ENCODE assay signal across 9 mouse cellular contexts in genomic region chr11:93762832-93763530, GRCm38 (mm10).
DNase-seq lines count a peak whose midpoint lies in the region; ATAC-seq lines count a peak whose summit lies in the region.
"Had no signal": no experiment of that assay in that cellular context is flagged by ENCODE, and none has a peak within 500 bp of the region (broad histone marks: within the 10 kb centered on the region; RNA-seq: fewer than 3 reads in every experiment).

No protein-coding gene starts in this region.

- H3K4me2 ChIP-seq in neural tube, embryonic 12.5 days (replicated peaks), result peak overlapping the region; percentile 43
- H3K4me2 ChIP-seq: lung, embryonic 15.5 days had no signal

- no peak overlapping the region for H3K27ac ChIP-seq in neural tube, embryonic 12.5 days
- H3K27ac ChIP-seq: lung, embryonic 15.5 days had no signal

- no peaks in the 10 kb centered on the region for H3K36me3 ChIP-seq in neural tube, embryonic 12.5 days
- H3K36me3 ChIP-seq: lung, embryonic 15.5 days had no signal

- intact Hi-C loops in gastrocnemius, postnatal 36 days (cut with DNase I), result no loop called here
- intact Hi-C loops in left cerebral cortex, postnatal 14 days (cut with DNase I), result loop anchor here (2.0 to 5.0 kb wide), 2 partner anchors 50 to 94 kb away; no protein-coding TSS in a partner anchor

- H3K27me3 ChIP-seq in neural tube, embryonic 12.5 days (replicated peaks), result no peaks in the 10 kb centered on the region
- H3K27me3 ChIP-seq: lung, embryonic 15.5 days had no signal

- peak; percentile 70; the same call in 1 of the 2 replicates for ATAC-seq in neural tube, embryonic 12.5 days (ENCODE audit: low FRiP score, low read depth)

- no peaks in the 10 kb centered on the region for H3K4me1 ChIP-seq in neural tube, embryonic 12.5 days
- H3K4me1 ChIP-seq: lung, embryonic 15.5 days had no signal

- H3K9ac ChIP-seq in neural tube, embryonic 12.5 days, result no peak overlapping the region
- H3K9ac ChIP-seq: lung, embryonic 15.5 days had no signal

- peak; percentile 9 for DNase-seq in gastrocnemius, postnatal 10 days
- DNase-seq in gastrocnemius, postnatal 36 days, result no peak
- DNase-seq in cerebellum, adult 8-10 months, result peak; percentile 50
- DNase-seq in forelimb bud, embryonic 11.5 days (ENCODE audit: low read depth, low spot score), result peak; percentile 73
- peak; percentile 57 for DNase-seq in kidney, adult 18-20 months
- peak; percentile 73 to 80 for DNase-seq in left cerebral cortex, postnatal 14 days (ENCODE audit: low spot score in 2 of 2)
- DNase-seq in natural killer cell, adult 2 months (ENCODE audit: low spot score in 2 of 2), result no peak

- no peak overlapping the region for H3K4me3 ChIP-seq in neural tube, embryonic 12.5 days
- H3K4me3 ChIP-seq: lung, embryonic 15.5 days had no signal

- no peaks in the 10 kb centered on the region for H3K9me3 ChIP-seq in neural tube, embryonic 12.5 days
- H3K9me3 ChIP-seq: lung, embryonic 15.5 days had no signal

- WGBS in neural tube, embryonic 12.5 days, result 19% methylated on average over 18 of the region's 18 CpGs

Comparison
In these comparisons a context has a peak if more than half of its experiments do, and no peak if none do; other contexts are left out.
1. DNase-seq: peak in gastrocnemius, postnatal 10 days (single experiment), cerebellum, adult 8-10 months (single experiment), forelimb bud, embryonic 11.5 days (single experiment), kidney, adult 18-20 months (single experiment) and left cerebral cortex, postnatal 14 days (2 of 2); none in gastrocnemius, postnatal 36 days (0 of 2) and natural killer cell, adult 2 months (0 of 2).